Comparison of ENCODE assay signal across 24 mouse cellular contexts in the genomic region with DNA sequence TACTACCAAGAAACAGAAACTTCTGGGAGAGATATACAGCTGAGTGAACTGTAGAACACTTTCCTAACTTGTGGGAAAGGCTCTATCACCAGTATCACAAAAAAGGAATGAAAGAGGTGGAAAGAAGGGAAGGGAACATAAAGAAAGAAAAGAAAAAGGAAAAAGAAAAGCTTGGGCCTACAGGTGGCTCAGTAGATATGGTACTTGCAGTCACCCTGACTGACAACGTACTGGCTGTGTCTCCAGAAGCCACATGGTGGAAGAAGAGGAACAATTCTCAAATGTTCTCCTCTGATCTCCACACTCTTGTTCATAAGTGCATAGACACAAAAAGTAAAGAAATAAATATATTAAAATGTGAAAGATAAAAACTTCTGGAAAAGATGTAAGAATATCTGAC. TPM values are rescaled to one million over a fixed set of nuclear protein-coding genes. Genes with fewer than 3 reads are reported as not detected.
"Had no signal": no experiment of that assay in that cellular context is flagged by ENCODE, and none has a peak within 500 bp of the region (broad histone marks: within the 10 kb centered on the region; RNA-seq: fewer than 3 reads in every experiment).

No protein-coding gene starts in this region.

- H3K27me3 ChIP-seq: limb, embryonic 13.5 days; neural tube, embryonic 12.5 days; neural tube, embryonic 15.5 days had no signal

- H3K4me1 ChIP-seq: limb, embryonic 13.5 days; neural tube, embryonic 12.5 days had no signal

- DNase-seq: kidney, adult 18-20 months; kidney, adult 9 months; kidney, postnatal 14 days; kidney, postnatal 4 days; left cerebral cortex, postnatal 4 days; lung, embryonic 14.5 days; lung, postnatal 10 days; lung, postnatal 36 days; right cerebral cortex, adult 18-20 months; right cerebral cortex, postnatal 14 days; right cerebral cortex, postnatal 4 days; thymus, postnatal 25 days had no signal

- H3K9me3 ChIP-seq: limb, embryonic 13.5 days; neural tube, embryonic 12.5 days; neural tube, embryonic 15.5 days had no signal

- H3K27ac ChIP-seq: limb, embryonic 13.5 days; neural tube, embryonic 12.5 days; neural tube, embryonic 15.5 days had no signal

- H3K9ac ChIP-seq: limb, embryonic 13.5 days; lung, embryonic 14.5 days; neural tube, embryonic 12.5 days; neural tube, embryonic 15.5 days had no signal

- ATAC-seq: intestine, embryonic 16.5 days had no signal

- H3K4me2 ChIP-seq: limb, embryonic 13.5 days; lung, embryonic 14.5 days; midbrain, embryonic 11.5 days; neural tube, embryonic 12.5 days; neural tube, embryonic 15.5 days had no signal

- H3K4me3 ChIP-seq: limb, embryonic 13.5 days; neural tube, embryonic 12.5 days; neural tube, embryonic 15.5 days had no signal

- H3K36me3 ChIP-seq: limb, embryonic 13.5 days; neural tube, embryonic 12.5 days; neural tube, embryonic 15.5 days had no signal

RNA-seq across cellular contexts. Expression of gene 1700125H20Rik, which starts 41.3 kb away (rescaled TPM):
- total RNA-seq: layer of hippocampus, adult 18-20 months; left cerebral cortex, adult 8-10 months; left cerebral cortex, postnatal 14 days; liver, adult 2 months; megakaryocyte-erythroid progenitor cell, adult 5-6 weeks had no signal
- polyA plus RNA-seq: intestine, embryonic 16.5 days; kidney, embryonic 16.5 days; liver, adult 2 months; stomach, embryonic 14.5 days had no signal
